Mouse (Mus musculus) brain, embryonic 14.5 days (tissue): ENCODE measurements at regions not wholly inside any gene's neighbourhood (a gene's known extent, or its start where the extent isn't known, plus 50 kb on each side); places are given as distances from the start of the nearest gene placed in this dataset.

Experiments used
- DNase-seq: peaks from one replicate; pipeline ENCODE4 v3.0.0-alpha.2; 2011; ENCODE audit warnings: low read depth
- CTCF ChIP-seq: fragments of 200-500 bp; IDR thresholded peaks from 2 replicates; pipeline ENCODE4 v1.5.1; 2012; ENCODE audit warnings: inconsistent platforms, mild to moderate bottlenecking, moderate library complexity, borderline replicate concordance; ENCODE audit not compliant: insufficient read depth, insufficient read length; ENCODE audit errors: extremely low read depth
- POLR2A ChIP-seq: fragments of 200-500 bp; IDR thresholded peaks from 2 replicates; pipeline ENCODE4 v1.6.1; 2012; ENCODE audit warnings: mild to moderate bottlenecking, inconsistent platforms, borderline replicate concordance; ENCODE audit not compliant: poor library complexity, insufficient read depth, insufficient read length, severe bottlenecking; ENCODE audit errors: extremely low read depth

- TF ChIP-seq CTCF (no peak), POLR2A (no peak)
- no peak for DNase-seq
Measured at GRCm38 (mm10) chr2:95378296-95378695, 939.7 kb upstream of the Lrrc4c start.

- no peak for TF ChIP-seq POLR2A
- TF ChIP-seq CTCF = no peak
Measured at GRCm38 (mm10) chr2:95376479-95376878, 938.5 kb upstream of the Api5 start.

GRCm38 (mm10) chr2:95366824-95367715 is 929.1 kb upstream of the Api5 start:
- TF ChIP-seq POLR2A (no peak), CTCF (no peak)
- no peak for DNase-seq

More at GRCm38 (mm10) chr2:95376479-95376878, 938.5 kb upstream of the Api5 start:
- DNase-seq = peak; percentile 73
